ENCODE assay signal across 15 mouse cellular contexts in genomic region chrX:136744663-136745062, GRCm38 (mm10). TPM values are rescaled to one million over a fixed set of nuclear protein-coding genes. Genes with fewer than 3 reads are reported as not detected.
A peak's percentile ranks its signal among the peaks of the same experiment; 100 is the strongest.
DNase-seq lines count a peak whose midpoint lies in the region; TF ChIP-seq lines count a peak whose summit lies in the region.
"Had no signal": no experiment of that assay in that cellular context is flagged by ENCODE, and none has a peak within 500 bp of the region (broad histone marks: within the 10 kb centered on the region; RNA-seq: fewer than 3 reads in every experiment).

No protein-coding gene starts in this region.

- TF ChIP-seq CTCF in left cerebral cortex, adult 2 months (IDR thresholded peaks at IDR 0.05) = peak; percentile 44

- no peak overlapping the region for H3K4me3 ChIP-seq in left cerebral cortex, adult 2 months
- H3K4me3 ChIP-seq: kidney, embryonic 15.5 days; liver, embryonic 15.5 days; midbrain, embryonic 15.5 days had no signal

- peak; percentile 2 for DNase-seq in embryo, embryonic 11 days
- DNase-seq in embryo, embryonic 10 days (ENCODE audit: low spot score) = no peak
- no peak for DNase-seq in left cerebral cortex, adult 2 months (ENCODE audit: extremely low spot score in 1 of 2, low spot score in 2 of 2)
- no peak for DNase-seq in left cerebral cortex, postnatal 4 days
- peak; percentile 46 for DNase-seq in NIH3T3 (ENCODE audit: low read depth)
- DNase-seq in naive thymus-derived CD4-positive, alpha-beta T cell, adult 2 months (ENCODE audit: low read depth) = peak; percentile 40
- no peak for DNase-seq in spleen, adult 18-20 months
- DNase-seq in adrenal gland, postnatal 10 days = no peak
- DNase-seq: adrenal gland, adult 8-10 months; cerebellum, adult 8-10 months; heart, postnatal 14 days; thymus, postnatal 25 days had no signal

- intact Hi-C loops in left cerebral cortex, adult 2 months (cut with DNase I) = loop anchor here (5.0 kb wide), 3 partner anchors 77 to 273 kb away; no protein-coding TSS in a partner anchor
- intact Hi-C loops in left cerebral cortex, postnatal 4 days (cut with DNase I) = loop anchor here (5.0 kb wide), 1 partner anchor 273 kb away; no protein-coding TSS in a partner anchor

- no peak overlapping the region for H3K27ac ChIP-seq in left cerebral cortex, adult 2 months
- H3K27ac ChIP-seq: kidney, embryonic 15.5 days; liver, embryonic 15.5 days; midbrain, embryonic 15.5 days had no signal

RNA-seq across cellular contexts. Expression of gene Morf4l2, which starts 1.2 kb away (rescaled TPM):
- 100 to 1,000 TPM; 325 to 327 TPM for total RNA-seq in left cerebral cortex, adult 2 months (2021)
- total RNA-seq in left cerebral cortex, postnatal 4 days (2021) = 100 to 1,000 TPM; 428 to 458 TPM
- total RNA-seq in adrenal gland, postnatal 10 days (2021) = 100 to 1,000 TPM; 226 to 278 TPM

RNA-seq across cellular contexts. Expression of gene Glra4, which starts 35.3 kb away (rescaled TPM):
- total RNA-seq in left cerebral cortex, adult 2 months (2021) = under 1 TPM in 1 of 2 experiments, not detected in 1; 0.89 TPM
- total RNA-seq in left cerebral cortex, postnatal 4 days (2021) = not detected
- total RNA-seq in adrenal gland, postnatal 10 days (2021) = not detected
- total RNA-seq: heart, postnatal 14 days had no signal

RNA-seq across cellular contexts. Expression of gene Tceal1, which starts 36.9 kb away (rescaled TPM):
- 10 to 100 TPM; 14.1 to 16.6 TPM for total RNA-seq in left cerebral cortex, adult 2 months (2021)
- total RNA-seq in left cerebral cortex, postnatal 4 days (2021) = 10 to 100 TPM; 12.5 to 14.2 TPM
- 1 to 10 TPM; 6.4 to 6.9 TPM for total RNA-seq in adrenal gland, postnatal 10 days (2021)

Comparison
In these comparisons a context has a peak if more than half of its experiments do, and no peak if none do; other contexts are left out.
1. DNase-seq: peak in embryo, embryonic 11 days (single experiment), NIH3T3 (single experiment) and naive thymus-derived CD4-positive, alpha-beta T cell, adult 2 months (single experiment); none in embryo, embryonic 10 days (single experiment), left cerebral cortex, adult 2 months (0 of 2), left cerebral cortex, postnatal 4 days (single experiment), spleen, adult 18-20 months (0 of 2) and adrenal gland, postnatal 10 days (single experiment).